Mouse (Mus musculus): ENCODE results near the gene Slc39a3. TPM values are rescaled to one million over a fixed set of nuclear protein-coding genes. Genes with fewer than 3 reads are reported as not detected.
"Not testable (repeated sequence)": the region's sequence is repeated elsewhere in the genome, so short reads cannot be mapped to it uniquely, and the experiment has no call there.

Gene Slc39a3
- polyA plus RNA-seq, 1 experiment from 2014 or later = 15.4 TPM

DNA sequence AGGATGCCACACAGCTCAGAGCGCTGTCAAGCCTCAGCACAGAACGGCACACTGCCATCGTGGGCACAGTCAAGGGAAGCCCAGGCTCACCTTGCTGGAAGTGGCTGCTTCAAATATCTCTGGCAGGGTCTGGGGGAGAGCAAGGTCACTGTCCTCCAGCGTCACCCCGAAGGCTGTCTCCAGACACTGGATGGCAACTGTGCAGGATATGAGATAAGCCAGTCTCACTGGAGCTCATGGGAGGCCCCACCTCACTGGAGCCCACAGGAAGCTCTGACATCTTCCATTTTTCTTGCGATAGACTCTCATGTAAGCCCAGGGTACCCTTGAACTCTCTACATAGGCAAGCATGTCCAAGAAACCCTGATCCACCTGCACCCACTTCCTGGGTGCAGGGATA lies 13.9 kb upstream of the Slc39a3 start:
- peaks cover 48% of the 10 kb centered on the region for H3K36me3 ChIP-seq (ENCODE audit: insufficient read depth, low read length)
- ATAC-seq (no peak), DNase-seq (ENCODE audit: low spot score) (no peak)
- H3K9ac ChIP-seq (replicated peaks; ENCODE audit: low read depth) = no peak overlapping the region
- H3K4me3 ChIP-seq (ENCODE audit: low read depth, low read length) = no peak overlapping the region
- H3K9me3 ChIP-seq (ENCODE audit: low read length) = no peaks in the 10 kb centered on the region
- H3K27ac ChIP-seq (ENCODE audit: low read length) = no peak overlapping the region
- no peaks in the 10 kb centered on the region for H3K4me1 ChIP-seq (ENCODE audit: insufficient read depth, low read depth, low read length)
- no peak for TF ChIP-seq EP300 (IDR thresholded peaks at IDR 0.05)
- no peak for TF ChIP-seq CTCF (IDR thresholded peaks at IDR 0.05)
- H3K4me2 ChIP-seq (replicated peaks; ENCODE audit: low read depth, low read length) = no peak overlapping the region
- WGBS = 91% methylated on average over 6 of the region's 6 CpGs
- no peaks in the 10 kb centered on the region for H3K27me3 ChIP-seq (replicated peaks; ENCODE audit: insufficient read depth, low read length)

DNA sequence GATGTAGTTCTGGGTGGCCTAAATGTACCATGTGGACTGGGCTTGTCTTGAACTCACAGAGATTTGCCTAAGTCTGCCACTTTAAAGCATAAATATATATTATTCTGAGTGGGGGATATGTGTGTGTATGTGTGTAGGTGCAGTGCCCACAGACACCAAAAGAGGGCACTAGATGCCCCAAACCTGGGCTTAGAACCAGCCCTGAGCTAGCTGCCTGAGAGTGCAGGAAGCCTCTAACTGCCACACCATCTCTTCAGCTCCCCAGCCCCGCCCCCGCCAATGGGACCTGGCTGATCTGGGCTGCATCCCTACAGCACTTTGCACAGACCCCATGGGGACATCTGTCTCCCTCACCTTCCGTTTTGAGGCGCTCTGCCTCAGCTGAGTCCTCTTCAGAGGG lies 13.4 kb upstream of the Slc39a3 start:
- no peak overlapping the region for H3K4me3 ChIP-seq (ENCODE audit: low read depth, low read length)
- no peak for TF ChIP-seq EP300 (IDR thresholded peaks at IDR 0.05)
- peak; percentile 59 for TF ChIP-seq CTCF (IDR thresholded peaks at IDR 0.05)
- no peak overlapping the region for H3K9ac ChIP-seq (replicated peaks; ENCODE audit: low read depth)
- no peak overlapping the region for H3K27ac ChIP-seq (ENCODE audit: low read length)
- ATAC-seq (no peak), DNase-seq (ENCODE audit: low spot score) (peak; percentile 30)
- no peaks in the 10 kb centered on the region for H3K27me3 ChIP-seq (replicated peaks; ENCODE audit: insufficient read depth, low read length)
- WGBS = 77% methylated on average over 3 of the region's 4 CpGs
- H3K36me3 ChIP-seq (ENCODE audit: insufficient read depth, low read length) = peaks cover 53% of the 10 kb centered on the region
- H3K4me2 ChIP-seq (replicated peaks; ENCODE audit: low read depth, low read length) = no peak overlapping the region
- no peaks in the 10 kb centered on the region for H3K9me3 ChIP-seq (ENCODE audit: low read length)
- no peaks in the 10 kb centered on the region for H3K4me1 ChIP-seq (ENCODE audit: insufficient read depth, low read depth, low read length)

DNA sequence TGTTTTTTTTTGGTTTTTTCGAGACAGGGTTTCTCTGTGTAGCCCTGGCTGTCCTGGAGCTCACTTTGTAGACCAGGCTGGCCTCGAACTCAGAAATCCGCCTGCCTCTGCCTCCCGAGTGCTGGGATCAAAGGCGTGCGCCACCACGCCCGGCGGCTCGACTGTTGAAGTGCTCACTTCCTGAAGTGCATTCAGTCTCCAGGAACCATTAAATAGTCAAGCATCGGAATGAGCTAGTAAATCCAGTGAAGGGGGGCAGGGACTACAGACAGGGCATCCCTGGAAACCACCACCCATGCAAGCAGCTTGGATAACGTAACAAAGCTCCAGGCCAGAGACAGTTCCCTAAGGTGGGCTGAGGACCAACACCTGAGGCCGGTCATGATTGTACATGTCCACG lies 8.0 kb upstream of the Slc39a3 start:
- peaks cover 55% of the 10 kb centered on the region for H3K36me3 ChIP-seq (ENCODE audit: insufficient read depth, low read length)
- H3K27ac ChIP-seq (ENCODE audit: low read length); DNase-seq (ENCODE audit: low spot score); H3K4me3 ChIP-seq (ENCODE audit: low read depth, low read length); H3K9me3 ChIP-seq (ENCODE audit: low read length); H3K4me1 ChIP-seq (ENCODE audit: insufficient read depth, low read depth, low read length); H3K27me3 ChIP-seq (replicated peaks; ENCODE audit: insufficient read depth, low read length); H3K9ac ChIP-seq (replicated peaks; ENCODE audit: low read depth); H3K4me2 ChIP-seq (replicated peaks; ENCODE audit: low read depth, low read length); ATAC-seq: not testable (repeated sequence)
- 81% methylated on average over 12 of the region's 14 CpGs for WGBS

DNA sequence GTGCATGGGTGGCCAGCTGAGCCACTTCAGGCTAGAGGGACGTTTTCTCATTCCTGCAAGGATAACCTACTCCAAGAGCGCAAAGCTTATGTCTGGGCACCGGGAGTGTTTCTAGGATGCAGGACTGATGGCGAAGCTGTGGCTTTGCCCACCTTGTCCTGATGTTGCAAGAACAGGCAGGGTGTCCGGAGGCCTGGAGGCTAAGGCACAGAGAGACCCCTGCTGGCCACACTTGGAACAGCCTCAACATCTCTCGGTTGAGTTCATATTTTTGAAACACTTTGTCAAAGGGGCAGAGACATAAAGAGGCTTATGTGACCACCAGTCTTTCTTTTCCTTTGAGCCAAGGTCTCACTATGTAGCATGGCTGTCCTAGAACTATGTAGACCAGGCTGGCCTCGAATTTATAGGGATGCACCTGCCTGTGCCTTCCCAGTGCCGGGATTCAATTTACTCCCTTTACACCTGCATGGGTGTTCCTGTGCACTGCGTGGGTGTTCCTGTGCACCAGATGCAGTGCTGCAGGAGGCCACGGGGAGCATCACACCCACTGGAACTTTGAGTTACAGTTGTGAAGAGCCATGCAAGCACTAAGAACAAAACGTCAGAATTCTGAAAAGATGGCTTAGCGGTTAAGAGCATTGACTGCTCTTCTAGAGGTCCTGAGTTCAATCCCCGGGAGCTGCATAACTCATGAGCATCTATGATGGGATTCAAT lies 4.4 kb upstream of the Slc39a3 start:
- DNase-seq (ENCODE audit: low spot score) = peak; percentile 68
- TF ChIP-seq EP300 (IDR thresholded peaks at IDR 0.05) = no peak
- TF ChIP-seq CTCF (IDR thresholded peaks at IDR 0.05) = peak; percentile 89
- Histone ChIP-seq H3K9me3 (ENCODE audit: low read length) (no peaks in the 10 kb centered on the region), H3K4me3 (ENCODE audit: low read depth, low read length) (no peak overlapping the region), H3K36me3 (ENCODE audit: insufficient read depth, low read length) (peaks cover 24% of the 10 kb centered on the region), H3K9ac (replicated peaks; ENCODE audit: low read depth) (no peak overlapping the region), H3K27me3 (replicated peaks; ENCODE audit: insufficient read depth, low read length) (no peaks in the 10 kb centered on the region), H3K4me1 (ENCODE audit: insufficient read depth, low read depth, low read length) (no peaks in the 10 kb centered on the region), H3K27ac (ENCODE audit: low read length) (no peak overlapping the region), H3K4me2 (replicated peaks; ENCODE audit: low read depth, low read length) (no peak overlapping the region)
- WGBS = 31% methylated on average over 13 of the region's 13 CpGs
- no peak for ATAC-seq

DNA sequence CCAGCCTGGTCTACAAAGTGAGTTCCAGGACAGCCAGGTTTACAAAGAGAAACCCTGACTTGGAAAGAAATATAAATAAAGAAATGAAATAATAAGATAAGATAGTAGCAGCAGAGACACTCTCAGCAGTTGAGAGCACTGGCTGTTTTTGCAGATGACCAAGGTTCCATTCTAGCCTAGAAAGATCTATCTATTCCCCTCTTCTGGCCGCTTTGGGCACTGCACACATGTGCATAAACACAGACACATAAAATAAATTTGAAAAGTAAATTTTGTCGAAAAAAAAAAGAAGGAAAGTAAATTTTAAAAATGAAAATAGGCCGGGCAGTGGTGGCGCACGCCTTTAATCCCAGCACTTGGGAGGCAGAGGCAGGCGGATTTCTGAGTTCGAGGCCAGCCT lies 975 bp downstream of the Slc39a3 start:
- TF ChIP-seq EP300 (IDR thresholded peaks at IDR 0.05) (no peak), CTCF (IDR thresholded peaks at IDR 0.05) (peak; percentile 44)
- H3K36me3 ChIP-seq (ENCODE audit: insufficient read depth, low read length) = 0 out of 2 replicates have a peak, but pooled peaks cover 4% of the 10 kb centered on the region
- H3K27ac ChIP-seq (ENCODE audit: low read length) = no peak overlapping the region
- H3K4me2 ChIP-seq (replicated peaks; ENCODE audit: low read depth, low read length) = no peak overlapping the region
- no peak overlapping the region for H3K4me3 ChIP-seq (ENCODE audit: low read depth, low read length)
- ATAC-seq (no peak), DNase-seq (ENCODE audit: low spot score) (peak; percentile 16)
- H3K4me1 ChIP-seq (ENCODE audit: insufficient read depth, low read depth, low read length) = no peaks in the 10 kb centered on the region
- 74% methylated on average over 7 of the region's 7 CpGs for WGBS
- H3K27me3 ChIP-seq (replicated peaks; ENCODE audit: insufficient read depth, low read length) = no peaks in the 10 kb centered on the region
- H3K9ac ChIP-seq (replicated peaks; ENCODE audit: low read depth) = no peak overlapping the region
- no peaks in the 10 kb centered on the region for H3K9me3 ChIP-seq (ENCODE audit: low read length)

DNA sequence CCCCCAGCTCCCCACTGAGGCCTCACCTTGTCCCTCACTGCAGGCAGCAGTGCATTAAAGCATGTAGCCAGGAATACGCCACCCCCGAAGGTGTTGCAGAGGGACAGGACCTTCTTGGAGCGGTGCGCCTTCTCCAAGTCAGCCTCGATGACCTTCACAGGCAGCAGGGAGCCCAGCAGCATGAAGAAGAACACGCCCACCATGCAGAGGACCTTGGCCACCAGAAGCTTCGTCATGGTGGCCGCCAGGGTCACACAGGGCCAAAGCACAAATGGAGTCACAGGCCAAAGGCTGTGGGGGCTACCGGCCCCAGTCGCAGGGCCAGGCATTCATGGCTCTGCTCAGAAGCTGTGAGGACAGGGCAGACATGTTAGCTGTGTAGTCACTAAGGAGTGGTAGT lies 3.6 kb downstream of the Slc39a3 start:
- 70% methylated on average over 10 of the region's 10 CpGs for WGBS

More for the DNA sequence above, 3.6 kb downstream of the Slc39a3 start:
- H3K9ac ChIP-seq (replicated peaks; ENCODE audit: low read depth) = no peak overlapping the region
- H3K4me2 ChIP-seq (replicated peaks; ENCODE audit: low read depth, low read length) = no peak overlapping the region
- no peak overlapping the region for H3K4me3 ChIP-seq (ENCODE audit: low read depth, low read length)
- H3K27me3 ChIP-seq (replicated peaks; ENCODE audit: insufficient read depth, low read length) = no peaks in the 10 kb centered on the region
- ATAC-seq (no peak), DNase-seq (ENCODE audit: low spot score) (no peak)
- no peak for TF ChIP-seq EP300 (IDR thresholded peaks at IDR 0.05)
- TF ChIP-seq CTCF (IDR thresholded peaks at IDR 0.05) = no peak
- no peaks in the 10 kb centered on the region for H3K9me3 ChIP-seq (ENCODE audit: low read length)
- H3K27ac ChIP-seq (ENCODE audit: low read length) = no peak overlapping the region
- no peaks in the 10 kb centered on the region for H3K4me1 ChIP-seq (ENCODE audit: insufficient read depth, low read depth, low read length)
- 0 out of 2 replicates have a peak, but pooled peaks cover 14% of the 10 kb centered on the region for H3K36me3 ChIP-seq (ENCODE audit: insufficient read depth, low read length)
